Mouse (Mus musculus) neutrophil, adult 5-6 weeks (primary cell): ENCODE measurements around the gene Lhfp. TPM values are rescaled to one million over a fixed set of nuclear protein-coding genes. Genes with fewer than 3 reads are reported as not detected.

ENCODE experiments used
- ATAC-seq: fragments of 151-379, 151-347 bp; 2 replicates; pipeline ENCODE4 v1.8.0; 2017; ENCODE audit warnings: mild to moderate bottlenecking, moderate TSS enrichment; ENCODE audit not compliant: insufficient number of reproducible peaks, poor library complexity, low FRiP score, severe bottlenecking; ENCODE audit errors: extremely low read depth
- total RNA-seq: library from RNA; stranded (forward); fragments of 200-1000 nt; gene quantifications from 2 replicates; pipeline ENCODE4 v1.2.3, GENCODE M21; 2017

The Lhfp gene
- total RNA-seq, 1 experiment from 2014 or later, result 1.5 TPM

GRCm38 (mm10) chr3:53039746-53040145 lies 1.6 kb upstream of the Lhfp start:
- no peak for ATAC-seq

GRCm38 (mm10) chr3:53040593-53041410 lies 526 bp upstream of the Lhfp start:
- ATAC-seq, result no peak

GRCm38 (mm10) chr3:53042240-53042567 lies 876 bp downstream of the Lhfp start:
- no peak for ATAC-seq

GRCm38 (mm10) chr3:53043206-53043780 lies 2.0 kb downstream of the Lhfp start:
- no peak for ATAC-seq

- no peak for ATAC-seq
Measured at GRCm38 (mm10) chr3:53044238-53044637, 2.9 kb downstream of the Lhfp start.

GRCm38 (mm10) chr3:53044682-53045299 lies 3.5 kb downstream of the Lhfp start:
- no peak for ATAC-seq

- ATAC-seq, result no peak
Measured at GRCm38 (mm10) chr3:53045697-53046096, 4.4 kb downstream of the Lhfp start.

- no peak for ATAC-seq
Measured at GRCm38 (mm10) chr3:53046371-53046770, 5.0 kb downstream of the Lhfp start.

GRCm38 (mm10) chr3:53052385-53052784 lies 11.1 kb downstream of the Lhfp start:
- no peak for ATAC-seq

- ATAC-seq, result no peak
Measured at GRCm38 (mm10) chr3:53056430-53056829, 15.1 kb downstream of the Lhfp start.

GRCm38 (mm10) chr3:53059959-53060358 lies 18.6 kb downstream of the Lhfp start:
- no peak for ATAC-seq

- no peak for ATAC-seq
Measured at GRCm38 (mm10) chr3:53063423-53064147, 22.3 kb downstream of the Lhfp start.

- no peak for ATAC-seq
Measured at GRCm38 (mm10) chr3:53065267-53066094, 24.2 kb downstream of the Lhfp start.

GRCm38 (mm10) chr3:53066095-53066372 lies 24.7 kb downstream of the Lhfp start:
- ATAC-seq, result no peak

GRCm38 (mm10) chr3:53068399-53068798 lies 27.1 kb downstream of the Lhfp start:
- ATAC-seq, result no peak

GRCm38 (mm10) chr3:53074264-53074663 lies 32.9 kb downstream of the Lhfp start:
- ATAC-seq, result no peak

- ATAC-seq, result no peak
Measured at GRCm38 (mm10) chr3:53074761-53075160, 33.4 kb downstream of the Lhfp start.

- no peak for ATAC-seq
Measured at GRCm38 (mm10) chr3:53080286-53080685, 39.0 kb downstream of the Lhfp start.

- ATAC-seq, result no peak
Measured at GRCm38 (mm10) chr3:53080710-53081109, 39.4 kb downstream of the Lhfp start.
